Mouse (Mus musculus): Measurements from ENCODE around the gene Gse1. TPM values are rescaled to one million over a fixed set of nuclear protein-coding genes. Genes with fewer than 3 reads are reported as not detected.

The Gse1 gene
- total RNA-seq, 2 experiments from 2014 or later, result 21.2 to 26.6 TPM

GRCm38 (mm10) chr8:120426105-120426504 is 197.8 kb downstream of the Gse1 start:
- intact Hi-C loops (cut with DNase I), result no loop called here
- DNase-seq, result no peak

- peak; percentile 54 to 58 for DNase-seq
- intact Hi-C loops (cut with DNase I), result no loop called here
These were observed 198.5 kb downstream of the Gse1 start for GRCm38 (mm10) chr8:120426622-120427385.

- no peak for DNase-seq
- intact Hi-C loops (cut with DNase I), result no loop called here
These were observed 200.2 kb downstream of the Gse1 start for GRCm38 (mm10) chr8:120428492-120428891.

DNA sequence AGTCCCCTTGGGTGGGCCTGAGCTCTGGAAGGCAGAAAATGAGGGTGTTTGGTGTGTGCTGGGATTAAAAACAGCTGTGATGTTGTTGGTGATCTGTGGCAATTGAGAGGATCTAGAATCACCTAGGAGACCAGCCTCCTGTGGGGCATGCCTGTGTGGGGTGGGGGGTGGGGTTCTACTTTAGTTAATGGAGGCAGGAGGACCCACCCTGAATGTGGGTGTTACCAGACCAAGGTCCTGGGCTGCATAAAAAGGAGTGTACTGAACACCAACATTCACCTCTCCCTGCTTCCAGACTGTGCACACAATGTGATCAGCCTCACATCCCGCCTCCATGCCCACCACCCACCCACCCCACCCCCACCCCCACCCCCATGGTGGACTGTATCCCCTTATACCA is 200.9 kb downstream of the Gse1 start:
- DNase-seq, result no peak
- intact Hi-C loops (cut with DNase I), result no loop called here

GRCm38 (mm10) chr8:120431042-120431441 is 202.8 kb downstream of the Gse1 start:
- intact Hi-C loops (cut with DNase I), result no loop called here

GRCm38 (mm10) chr8:120432438-120432837 is 204.2 kb downstream of the Gse1 start:
- DNase-seq, result no peak
- intact Hi-C loops (cut with DNase I), result no loop called here

More at GRCm38 (mm10) chr8:120431042-120431441, 202.8 kb downstream of the Gse1 start:
- DNase-seq, result no peak

DNA sequence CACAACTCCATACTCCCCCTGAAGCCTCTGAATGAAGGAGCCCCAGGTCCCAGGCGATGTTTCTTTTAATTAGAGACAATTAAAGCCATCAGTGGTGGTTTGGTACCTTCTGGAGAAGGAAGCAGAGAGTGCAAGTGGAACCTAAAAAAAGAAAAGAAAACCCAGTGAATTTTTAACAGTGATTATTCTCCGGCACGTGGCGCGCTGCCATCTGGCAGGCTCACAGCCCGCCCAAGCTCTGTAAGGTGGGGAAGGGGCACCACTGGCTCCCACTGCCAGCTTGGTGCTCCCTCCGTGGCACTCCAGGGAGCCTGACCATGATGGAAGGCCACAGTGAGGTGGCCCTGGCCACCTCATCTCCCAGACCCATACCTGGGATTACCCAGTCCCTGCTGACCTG is 204.9 kb downstream of the Gse1 start:
- no peak for DNase-seq
- intact Hi-C loops (cut with DNase I), result no loop called here

DNA sequence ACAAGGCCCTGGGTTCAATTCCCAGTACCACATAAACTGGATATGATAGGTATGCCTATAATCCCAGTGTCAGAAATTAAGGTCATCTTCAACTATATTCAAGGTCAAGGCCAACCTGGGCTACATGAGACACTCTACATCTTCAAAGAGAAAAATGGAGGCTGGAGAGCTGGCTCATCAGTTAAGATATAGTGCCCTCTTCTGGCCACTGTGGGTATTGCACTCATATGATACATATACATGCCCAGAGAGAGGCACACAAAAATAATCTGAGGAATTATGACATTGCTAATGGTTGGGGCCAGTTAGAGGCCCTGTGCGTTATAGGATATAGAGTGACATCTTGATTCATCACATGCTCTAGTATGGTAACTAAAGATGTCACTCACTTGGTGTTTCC is 205.5 kb downstream of the Gse1 start:
- intact Hi-C loops (cut with DNase I), result no loop called here
- DNase-seq, result no peak

DNA sequence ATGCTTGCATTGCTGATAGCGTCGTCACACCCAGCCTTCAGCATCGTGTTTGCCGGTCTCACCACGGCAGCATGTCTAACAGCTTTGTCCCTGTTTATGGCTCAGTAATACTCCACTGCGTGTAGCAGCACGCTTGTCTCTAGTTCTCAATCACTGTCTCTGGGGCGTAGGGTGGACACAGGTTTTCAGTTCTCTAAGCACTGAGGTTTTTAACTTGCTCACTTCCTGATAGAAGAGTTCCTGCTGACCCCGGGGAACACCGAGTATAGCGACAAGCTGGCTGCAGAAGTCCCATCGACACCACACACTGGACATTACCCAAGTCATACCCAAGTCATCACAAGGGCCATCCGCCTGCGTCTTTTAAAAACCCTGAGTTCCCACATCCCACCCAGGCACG is 207.5 kb downstream of the Gse1 start:
- intact Hi-C loops (cut with DNase I), result no loop called here
- DNase-seq, result no peak

GRCm38 (mm10) chr8:120436491-120437030 is 208.3 kb downstream of the Gse1 start:
- DNase-seq, result no peak
- intact Hi-C loops (cut with DNase I), result no loop called here

DNA sequence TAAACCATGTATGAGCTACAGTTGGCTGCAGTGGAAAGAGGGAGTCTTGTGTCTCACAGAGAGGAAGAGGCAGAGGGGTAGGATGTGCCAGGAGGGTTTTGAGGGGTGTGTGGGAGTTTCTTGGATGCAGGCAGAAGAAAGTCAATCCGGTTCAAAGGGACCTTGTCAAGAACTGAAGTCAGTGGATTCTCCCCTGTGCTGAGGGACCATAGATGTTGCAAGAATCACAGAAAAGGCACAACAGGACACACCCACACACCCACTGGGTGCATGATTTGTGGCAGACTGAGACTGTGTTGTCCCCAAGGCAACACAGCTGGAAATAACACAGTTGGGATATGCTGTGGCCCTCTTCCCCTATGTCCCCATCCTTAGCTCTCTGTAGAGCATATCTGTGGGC is 209.0 kb downstream of the Gse1 start:
- intact Hi-C loops (cut with DNase I), result no loop called here
- no peak for DNase-seq

- peak in 1 of 2 experiments; percentile 32 for DNase-seq
- intact Hi-C loops (cut with DNase I), result no loop called here
These were observed 209.6 kb downstream of the Gse1 start for GRCm38 (mm10) chr8:120437666-120438395.

GRCm38 (mm10) chr8:120439309-120439708 is 211.1 kb downstream of the Gse1 start:
- intact Hi-C loops (cut with DNase I), result no loop called here
- DNase-seq, result no peak

DNA sequence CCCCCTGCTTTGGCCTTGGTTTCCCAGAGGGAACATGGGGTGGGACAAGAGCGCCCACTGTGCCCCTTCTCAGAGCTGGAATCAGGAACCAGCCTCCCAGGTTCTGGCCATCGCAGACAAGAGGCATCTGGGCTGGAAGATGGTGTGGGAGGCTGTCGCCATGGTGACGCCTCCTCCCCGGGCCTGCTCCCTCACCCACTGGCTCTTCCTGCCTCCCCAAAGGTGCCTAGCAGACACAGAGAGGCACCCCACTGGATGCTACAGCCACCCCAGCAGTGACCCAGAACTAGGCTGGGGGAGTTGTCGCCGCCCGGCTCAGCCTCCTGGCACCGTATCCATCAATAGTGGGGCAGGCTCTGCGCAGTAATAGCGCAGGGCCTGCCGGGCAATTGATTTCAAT is 212.5 kb downstream of the Gse1 start:
- no peak for DNase-seq
- intact Hi-C loops (cut with DNase I), result no loop called here

DNA sequence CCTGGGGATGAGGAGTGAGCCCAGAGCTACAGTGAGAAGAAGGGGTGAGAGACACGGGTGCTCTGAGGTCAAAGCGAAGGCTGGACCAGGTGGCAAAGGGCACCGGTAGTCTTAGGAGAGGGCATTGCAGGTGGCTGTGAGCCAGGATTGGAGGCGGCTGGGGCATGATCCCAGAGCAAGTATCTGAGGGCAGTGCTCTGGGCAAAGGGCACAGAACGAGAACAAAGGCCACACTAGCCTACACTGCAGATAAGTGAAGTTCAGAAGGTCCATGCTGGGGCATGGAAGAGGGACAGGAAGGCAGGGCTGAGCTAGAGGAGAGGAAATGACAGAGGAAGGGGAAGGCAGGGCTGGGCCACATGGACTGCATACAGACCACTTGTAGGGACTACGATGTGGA is 213.4 kb downstream of the Gse1 start:
- intact Hi-C loops (cut with DNase I), result no loop called here

GRCm38 (mm10) chr8:120442306-120443003 is 214.2 kb downstream of the Gse1 start:
- intact Hi-C loops (cut with DNase I), result no loop called here
- DNase-seq, result no peak

More for the DNA sequence above, 213.4 kb downstream of the Gse1 start:
- DNase-seq, result no peak

- intact Hi-C loops (cut with DNase I), result no loop called here
- DNase-seq, result no peak
These were observed 217.0 kb downstream of the Gse1 start for GRCm38 (mm10) chr8:120445249-120445648.

DNA sequence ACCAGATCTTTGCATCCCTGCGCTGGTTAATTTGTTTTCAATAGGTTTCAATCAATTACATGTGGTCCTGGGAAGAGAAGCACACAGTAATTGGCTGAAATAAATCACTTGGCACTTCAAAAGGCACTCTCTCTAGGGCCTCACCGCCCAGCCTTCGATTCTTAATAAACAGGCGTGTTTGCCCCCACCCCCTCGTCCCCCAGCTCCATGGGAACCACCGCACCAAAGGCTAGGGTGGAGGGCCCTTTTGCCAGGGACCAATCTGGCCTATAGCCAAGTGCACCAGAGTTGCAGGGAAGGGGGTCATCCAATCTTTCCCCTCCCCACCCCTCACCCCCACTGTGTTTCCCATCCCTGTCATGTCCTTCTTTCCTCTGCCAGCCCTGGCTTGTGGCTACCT is 219.9 kb downstream of the Gse1 start:
- intact Hi-C loops (cut with DNase I), result no loop called here

DNA sequence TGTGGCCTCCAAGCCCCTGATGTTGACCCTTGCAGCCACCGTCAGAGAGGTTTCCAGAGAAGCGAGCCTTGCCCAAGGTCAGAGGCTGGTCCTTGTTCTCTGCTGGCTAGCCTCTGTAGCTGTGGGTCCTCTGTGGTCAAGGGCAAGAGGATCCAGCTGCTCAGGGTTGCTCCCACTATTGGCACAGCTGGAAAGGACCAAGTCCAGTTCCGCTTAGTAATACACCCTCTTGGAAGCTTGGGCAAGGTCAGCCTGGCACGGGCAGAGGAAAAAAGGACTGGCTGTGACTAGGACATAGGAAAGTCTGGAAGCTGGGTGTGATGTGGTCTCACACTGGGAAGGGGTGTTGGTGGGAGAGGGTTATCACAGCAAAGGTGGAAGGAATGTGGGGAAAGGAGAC is 220.9 kb downstream of the Gse1 start:
- no peak for DNase-seq
- intact Hi-C loops (cut with DNase I), result no loop called here

More for the DNA sequence above, 219.9 kb downstream of the Gse1 start:
- no peak for DNase-seq

- intact Hi-C loops (cut with DNase I), result no loop called here
- DNase-seq, result no peak
These were observed 221.4 kb downstream of the Gse1 start for GRCm38 (mm10) chr8:120449608-120450031.

- no peak for DNase-seq
- intact Hi-C loops (cut with DNase I), result no loop called here
These were observed 223.9 kb downstream of the Gse1 start for GRCm38 (mm10) chr8:120452111-120452510.
